Mouse (Mus musculus) cerebellum, adult (tissue): ENCODE results near the gene Gpr63.
"Not testable (repeated sequence)": the region's sequence is repeated elsewhere in the genome, so short reads cannot be mapped to it uniquely, and the experiment has no call there.

Source experiments
- ATAC-seq: cut with Nextera tagmentation; 2 replicates; pipeline ENCODE4 v1.9.2; 2017; ENCODE audit warnings: mild to moderate bottlenecking, moderate library complexity, mixed read lengths; ENCODE audit not compliant: insufficient number of reproducible peaks, low FRiP score, low TSS enrichment

Gene Gpr63

DNA sequence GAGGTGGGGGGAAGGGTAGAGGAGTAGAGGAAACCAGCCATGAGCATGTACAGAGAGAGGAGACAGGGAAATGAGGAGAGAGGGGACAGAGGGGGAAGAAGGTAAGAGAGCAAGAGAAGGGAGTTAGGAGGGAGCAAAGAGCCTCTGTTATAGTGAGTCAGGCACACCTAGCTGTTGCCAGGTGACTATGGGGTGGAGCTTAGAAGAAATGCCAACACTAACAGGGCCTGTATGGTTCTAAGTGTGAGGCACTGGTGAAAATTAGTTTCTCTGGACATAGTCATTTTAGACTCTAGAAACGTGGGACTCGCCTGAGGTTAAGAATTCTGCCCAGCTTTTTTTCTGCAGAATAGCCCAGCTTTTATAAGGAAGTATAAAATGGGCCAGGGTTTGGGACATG, 71.1 kb downstream of the Gpr63 start:
- ATAC-seq = no peak

DNA sequence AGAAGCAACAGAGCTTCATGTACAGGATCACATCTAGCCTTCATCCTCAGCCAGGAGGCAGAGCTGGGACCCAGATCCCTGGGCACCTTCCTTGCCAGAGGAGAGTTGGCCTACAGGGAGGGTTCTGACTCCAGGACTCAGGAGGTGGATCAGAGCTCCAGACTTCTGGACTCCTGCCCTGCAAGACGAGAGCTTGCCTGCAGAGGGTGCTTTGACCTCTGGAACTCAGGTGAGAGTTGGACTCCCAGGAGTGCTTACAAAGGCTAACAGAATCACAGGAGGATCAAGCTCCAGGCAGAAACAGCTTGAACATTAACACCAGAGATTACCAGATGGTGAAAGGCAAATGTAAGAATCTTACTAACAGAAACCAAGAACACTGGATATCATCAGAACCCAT, 89.3 kb downstream of the Gpr63 start:
- not testable (repeated sequence) for ATAC-seq
